Mouse (Mus musculus): Measurements from ENCODE around the gene Narfl. TPM values are rescaled to one million over a fixed set of nuclear protein-coding genes. Genes with fewer than 3 reads are reported as not detected.

The Narfl gene
- polyA plus RNA-seq, 1 experiment from 2014 or later, result 33.3 TPM

DNA sequence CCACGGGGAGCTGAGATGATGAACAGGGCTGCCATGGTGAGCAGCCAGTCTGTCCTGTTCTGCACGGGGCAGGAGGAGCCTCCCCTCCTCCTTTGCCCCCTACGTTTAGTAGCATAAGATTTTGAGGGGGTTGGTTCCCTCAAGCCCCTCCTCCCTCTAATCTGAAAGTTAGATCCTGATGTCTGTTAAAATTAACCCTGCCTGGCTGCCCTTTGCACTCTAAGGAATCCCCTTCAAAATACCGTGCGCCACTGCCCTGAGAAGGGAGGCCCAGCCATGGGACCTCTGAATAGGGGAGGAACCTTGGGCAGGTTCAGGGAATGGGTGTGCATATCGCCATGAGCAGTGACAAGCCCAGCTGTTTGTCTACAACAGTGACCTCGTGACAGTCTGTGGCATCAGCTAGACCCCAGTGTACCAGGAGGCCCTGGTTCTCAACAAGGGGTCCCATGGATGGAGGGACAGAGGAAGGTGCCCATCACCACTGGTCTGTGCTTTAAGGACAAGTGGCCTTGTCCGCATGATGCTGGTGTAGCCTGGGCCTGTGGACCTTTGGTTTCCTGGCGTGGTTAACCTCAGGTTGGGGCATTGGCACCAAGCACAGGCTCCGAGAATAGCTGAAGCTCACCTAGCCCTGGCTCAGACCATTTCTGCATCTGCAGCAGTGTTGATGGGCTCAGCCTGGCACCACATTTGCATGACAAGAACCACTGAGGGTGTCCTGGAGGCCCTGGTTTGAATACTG, 1.9 kb downstream of the Narfl start:
- peaks cover 7% of the 10 kb centered on the region for H3K4me1 ChIP-seq (ENCODE audit: control insufficient read depth, insufficient read depth, low read length)
- H3K27ac ChIP-seq (replicated peaks; ENCODE audit: low read depth, low read length), result no peak overlapping the region
- no peaks in the 10 kb centered on the region for H3K9me3 ChIP-seq (ENCODE audit: control insufficient read depth, low read length)
- WGBS, result 78% methylated on average over 10 of the region's 10 CpGs
- ATAC-seq (ENCODE audit: low FRiP score, low TSS enrichment), result no peak
- H3K9ac ChIP-seq (replicated peaks; ENCODE audit: low read length), result no peak overlapping the region
- H3K36me3 ChIP-seq (ENCODE audit: control insufficient read depth, insufficient read depth, low read length), result no peaks in the 10 kb centered on the region; the same call in 1 of the 2 replicates
- no peak overlapping the region for H3K4me3 ChIP-seq (replicated peaks; ENCODE audit: low read depth, low read length)
- H3K4me2 ChIP-seq (ENCODE audit: low read length), result no peak overlapping the region
- DNase-seq, result no peak
- H3K27me3 ChIP-seq (ENCODE audit: control insufficient read depth, insufficient read depth, low read length), result no peaks in the 10 kb centered on the region

DNA sequence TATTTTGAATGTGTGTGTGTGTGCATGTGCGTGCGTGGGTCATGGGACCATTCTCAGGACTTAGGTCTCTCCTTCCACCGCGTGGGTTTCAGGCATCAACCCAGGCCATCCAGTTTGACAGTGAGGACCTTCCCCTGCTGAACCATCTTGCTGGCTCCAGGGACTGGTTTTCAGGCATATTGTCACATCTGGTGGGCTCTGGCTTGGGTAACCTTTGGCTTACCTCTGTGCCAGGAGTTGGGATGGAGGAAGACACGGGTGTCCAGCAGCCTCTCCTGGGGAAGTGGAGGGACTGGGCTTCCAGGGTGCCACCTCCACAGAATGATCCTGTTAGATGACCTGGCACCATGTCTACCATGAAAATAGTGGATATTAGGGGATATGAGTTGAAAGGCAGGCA, 4.4 kb downstream of the Narfl start:
- no peak for ATAC-seq (ENCODE audit: low FRiP score, low TSS enrichment)
- no peak overlapping the region for H3K27ac ChIP-seq (replicated peaks; ENCODE audit: low read depth, low read length)
- 95% methylated on average over 5 of the region's 5 CpGs for WGBS
- H3K4me2 ChIP-seq (ENCODE audit: low read length), result no peak overlapping the region
- H3K4me3 ChIP-seq (replicated peaks; ENCODE audit: low read depth, low read length), result no peak overlapping the region
- no peak for DNase-seq
- peaks cover 22% of the 10 kb centered on the region for H3K36me3 ChIP-seq (ENCODE audit: control insufficient read depth, insufficient read depth, low read length)
- H3K4me1 ChIP-seq (ENCODE audit: control insufficient read depth, insufficient read depth, low read length), result peaks cover 7% of the 10 kb centered on the region
- H3K9me3 ChIP-seq (ENCODE audit: control insufficient read depth, low read length), result no peaks in the 10 kb centered on the region
- no peaks in the 10 kb centered on the region for H3K27me3 ChIP-seq (ENCODE audit: control insufficient read depth, insufficient read depth, low read length)
- no peak overlapping the region for H3K9ac ChIP-seq (replicated peaks; ENCODE audit: low read length)

- Histone ChIP-seq H3K9me3 (ENCODE audit: control insufficient read depth, low read length) (no peaks in the 10 kb centered on the region), H3K4me3 (replicated peaks; ENCODE audit: low read depth, low read length) (no peak overlapping the region), H3K27ac (replicated peaks; ENCODE audit: low read depth, low read length) (no peak overlapping the region), H3K4me1 (ENCODE audit: control insufficient read depth, insufficient read depth, low read length) (peaks cover 13% of the 10 kb centered on the region), H3K4me2 (ENCODE audit: low read length) (no peak overlapping the region), H3K27me3 (ENCODE audit: control insufficient read depth, insufficient read depth, low read length) (no peaks in the 10 kb centered on the region), H3K36me3 (ENCODE audit: control insufficient read depth, insufficient read depth, low read length) (peaks cover 34% of the 10 kb centered on the region), H3K9ac (replicated peaks; ENCODE audit: low read length) (no peak overlapping the region)
- no peak for DNase-seq
- ATAC-seq (ENCODE audit: low FRiP score, low TSS enrichment), result no peak
- WGBS, result 83% methylated on average over 6 of the region's 6 CpGs
Observed at GRCm38 (mm10) chr17:25781339-25781738, 7.8 kb downstream of the Narfl start.

DNA sequence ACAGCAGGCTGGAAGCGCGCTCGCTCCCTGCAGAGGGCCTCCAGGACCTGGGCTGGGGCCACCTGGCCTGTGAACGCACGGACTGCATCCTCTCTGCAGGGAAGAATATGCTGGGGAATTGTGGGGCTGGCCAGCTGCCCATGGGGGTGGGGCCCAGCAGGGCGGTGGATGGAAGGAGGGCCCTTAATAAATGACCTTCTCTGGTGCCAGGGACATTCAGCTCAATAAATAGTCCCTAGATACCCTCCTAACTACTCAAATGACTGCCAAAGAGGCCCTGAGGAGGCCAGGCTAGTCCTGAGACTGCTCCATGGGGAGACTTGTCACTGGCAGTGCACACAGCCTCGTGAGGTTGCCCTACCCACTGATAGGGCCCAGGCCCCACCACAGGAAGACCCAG, 9.5 kb downstream of the Narfl start:
- H3K27ac ChIP-seq (replicated peaks; ENCODE audit: low read depth, low read length), result no peak overlapping the region
- H3K4me1 ChIP-seq (ENCODE audit: control insufficient read depth, insufficient read depth, low read length), result peaks cover 13% of the 10 kb centered on the region
- peak overlapping the region; percentile 34; the same call in 1 of the 2 replicates for H3K9ac ChIP-seq (replicated peaks; ENCODE audit: low read length)
- 83% methylated on average over 7 of the region's 7 CpGs for WGBS
- DNase-seq, result no peak
- no peaks in the 10 kb centered on the region for H3K27me3 ChIP-seq (ENCODE audit: control insufficient read depth, insufficient read depth, low read length)
- no peak for ATAC-seq (ENCODE audit: low FRiP score, low TSS enrichment)
- H3K36me3 ChIP-seq (ENCODE audit: control insufficient read depth, insufficient read depth, low read length), result peaks cover 34% of the 10 kb centered on the region
- no peak overlapping the region for H3K4me3 ChIP-seq (replicated peaks; ENCODE audit: low read depth, low read length)
- no peaks in the 10 kb centered on the region for H3K9me3 ChIP-seq (ENCODE audit: control insufficient read depth, low read length)
- no peak overlapping the region for H3K4me2 ChIP-seq (ENCODE audit: low read length)

DNA sequence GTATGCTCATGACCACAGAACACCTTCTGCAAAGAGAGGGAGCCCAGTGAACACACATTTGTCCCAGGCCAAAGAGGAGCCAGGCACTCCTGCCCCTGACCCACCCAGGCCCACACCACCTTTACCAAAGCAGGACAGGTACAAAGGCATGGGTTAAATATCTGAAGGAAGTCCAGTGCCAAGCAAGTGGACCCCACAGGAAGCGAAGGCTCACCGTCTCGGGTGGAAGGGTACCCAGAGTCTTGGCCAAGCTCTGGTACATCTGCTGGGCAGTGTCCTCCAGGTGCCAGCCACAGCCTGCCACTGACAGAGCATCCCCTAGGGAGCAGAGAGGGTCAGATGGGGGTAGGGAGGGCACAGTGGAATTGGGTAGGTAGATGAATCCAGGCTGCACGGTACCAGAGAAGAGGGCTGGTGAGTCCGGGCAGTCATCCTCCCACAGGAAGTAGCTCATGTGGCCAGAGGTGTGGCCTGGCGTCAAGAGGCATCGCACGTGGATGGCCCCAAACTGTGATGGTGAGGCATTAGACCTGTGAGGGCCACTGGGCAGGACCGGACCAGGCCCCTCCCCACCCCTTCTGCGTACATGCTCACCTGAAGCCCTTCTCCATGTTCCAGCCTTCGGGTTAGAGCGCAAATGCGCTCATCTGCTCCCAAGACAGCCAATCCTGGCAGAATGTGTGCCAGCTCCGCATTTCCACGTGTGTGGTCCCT, 10.4 kb downstream of the Narfl start:
- H3K9ac ChIP-seq (replicated peaks; ENCODE audit: low read length), result peak overlapping the region; percentile 75
- H3K36me3 ChIP-seq (ENCODE audit: control insufficient read depth, insufficient read depth, low read length), result peaks cover 37% of the 10 kb centered on the region
- 83% methylated on average over 15 of the region's 15 CpGs for WGBS
- H3K4me3 ChIP-seq (replicated peaks; ENCODE audit: low read depth, low read length), result peak overlapping the region; percentile 73
- peaks cover 13% of the 10 kb centered on the region for H3K4me1 ChIP-seq (ENCODE audit: control insufficient read depth, insufficient read depth, low read length)
- H3K4me2 ChIP-seq (ENCODE audit: low read length), result peak overlapping the region; percentile 91
- H3K9me3 ChIP-seq (ENCODE audit: control insufficient read depth, low read length), result no peaks in the 10 kb centered on the region
- ATAC-seq (ENCODE audit: low FRiP score, low TSS enrichment) (no peak), DNase-seq (no peak)
- no peak overlapping the region for H3K27ac ChIP-seq (replicated peaks; ENCODE audit: low read depth, low read length)
- H3K27me3 ChIP-seq (ENCODE audit: control insufficient read depth, insufficient read depth, low read length), result no peaks in the 10 kb centered on the region

DNA sequence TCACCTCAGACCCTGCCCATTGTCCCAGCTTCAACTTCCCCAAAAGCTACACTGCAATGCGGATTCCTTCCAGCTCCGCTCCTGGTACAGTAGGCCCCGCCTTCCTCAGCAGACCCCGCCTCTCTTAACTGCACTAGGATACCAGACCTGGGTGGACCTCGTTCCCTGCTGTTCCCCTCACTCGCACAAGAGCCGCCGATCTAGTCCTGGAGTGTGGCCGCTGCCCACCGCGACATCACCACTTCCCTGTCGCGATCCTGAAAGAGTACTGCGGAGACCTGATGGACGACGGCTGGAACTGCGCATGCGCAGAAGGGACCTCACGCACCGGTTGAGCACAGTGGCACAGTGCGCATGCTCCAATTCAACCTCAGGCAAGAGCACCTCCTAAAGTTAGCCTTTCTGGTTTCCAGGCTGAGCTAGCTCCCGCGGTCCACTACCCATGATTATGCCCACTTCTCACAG, 11.7 kb downstream of the Narfl start, which contains the start of gene Haghl:
Gene Haghl (minus strand): TSS at position 393 of the 465 bp plus-strand sequence.
- ATAC-seq (ENCODE audit: low FRiP score, low TSS enrichment), result peak; percentile 81
- peak within 1 kb of the TSS; percentile 75 for H3K9ac ChIP-seq (replicated peaks; ENCODE audit: low read length)
- peak; percentile 99 for DNase-seq
- H3K27me3 ChIP-seq (ENCODE audit: control insufficient read depth, insufficient read depth, low read length), result no peaks in the 10 kb centered on the region
- peak within 1 kb of the TSS; percentile 91 for H3K4me2 ChIP-seq (ENCODE audit: low read length)
- peaks cover 47% of the 10 kb centered on the region for H3K36me3 ChIP-seq (ENCODE audit: control insufficient read depth, insufficient read depth, low read length)
- under 1% methylated on average over 23 of the region's 23 CpGs for WGBS
- no peaks in the 10 kb centered on the region for H3K9me3 ChIP-seq (ENCODE audit: control insufficient read depth, low read length)
- H3K4me1 ChIP-seq (ENCODE audit: control insufficient read depth, insufficient read depth, low read length), result peaks cover 13% of the 10 kb centered on the region
- peak within 1 kb of the TSS; percentile 73 for H3K4me3 ChIP-seq (replicated peaks; ENCODE audit: low read depth, low read length)
- H3K27ac ChIP-seq (replicated peaks; ENCODE audit: low read depth, low read length), result peak within 1 kb of the TSS; percentile 86

DNA sequence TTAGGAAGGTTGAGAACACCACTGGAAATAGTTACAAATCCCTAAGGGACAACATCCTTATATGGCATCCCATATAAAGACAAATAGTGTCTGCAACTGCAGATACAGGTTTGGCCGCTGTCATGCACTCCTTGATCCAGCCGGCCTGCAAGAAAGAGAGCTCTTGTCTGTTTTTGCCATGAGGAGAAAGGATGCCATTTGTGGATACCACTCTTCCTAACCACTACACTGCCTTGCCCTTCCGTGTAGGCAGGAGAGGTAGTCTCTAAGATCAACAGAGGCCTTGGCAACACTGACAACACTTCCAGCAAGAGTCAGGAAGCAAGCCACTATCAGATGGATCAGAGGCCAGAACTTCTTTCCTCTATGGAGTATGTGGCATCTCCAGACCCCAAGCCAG, 12.7 kb downstream of the Narfl start, which contains the start of gene Ccdc78:
Gene Ccdc78 (plus strand): TSS at position 301 of the 400 bp plus-strand sequence.
- no peaks in the 10 kb centered on the region for H3K27me3 ChIP-seq (ENCODE audit: control insufficient read depth, insufficient read depth, low read length)
- peaks cover 42% of the 10 kb centered on the region for H3K36me3 ChIP-seq (ENCODE audit: control insufficient read depth, insufficient read depth, low read length)
- peak within 1 kb of the TSS; percentile 86 for H3K27ac ChIP-seq (replicated peaks; ENCODE audit: low read depth, low read length)
- peaks cover 22% of the 10 kb centered on the region for H3K4me1 ChIP-seq (ENCODE audit: control insufficient read depth, insufficient read depth, low read length)
- DNase-seq, result no peak
- H3K9me3 ChIP-seq (ENCODE audit: control insufficient read depth, low read length), result no peaks in the 10 kb centered on the region
- H3K9ac ChIP-seq (replicated peaks; ENCODE audit: low read length), result peak within 1 kb of the TSS; percentile 75
- 90% methylated on average over 3 of the region's 3 CpGs for WGBS
- ATAC-seq (ENCODE audit: low FRiP score, low TSS enrichment), result no peak
- H3K4me3 ChIP-seq (replicated peaks; ENCODE audit: low read depth, low read length), result peak within 1 kb of the TSS; percentile 73
- peak within 1 kb of the TSS; percentile 91 for H3K4me2 ChIP-seq (ENCODE audit: low read length)

- Histone ChIP-seq H3K36me3 (ENCODE audit: control insufficient read depth, insufficient read depth, low read length) (peaks cover 35% of the 10 kb centered on the region), H3K4me1 (ENCODE audit: control insufficient read depth, insufficient read depth, low read length) (peaks cover 22% of the 10 kb centered on the region), H3K27ac (replicated peaks; ENCODE audit: low read depth, low read length) (no peak overlapping the region), H3K9me3 (ENCODE audit: control insufficient read depth, low read length) (no peaks in the 10 kb centered on the region), H3K9ac (replicated peaks; ENCODE audit: low read length) (no peak overlapping the region), H3K27me3 (ENCODE audit: control insufficient read depth, insufficient read depth, low read length) (no peaks in the 10 kb centered on the region), H3K4me3 (replicated peaks; ENCODE audit: low read depth, low read length) (no peak overlapping the region), H3K4me2 (ENCODE audit: low read length) (no peak overlapping the region)
- ATAC-seq (ENCODE audit: low FRiP score, low TSS enrichment) (no peak), DNase-seq (no peak)
- WGBS, result 90% methylated on average over 9 of the region's 9 CpGs
Observed at GRCm38 (mm10) chr17:25786781-25787504, 13.4 kb downstream of the Narfl start.

Data from midbrain, embryonic 14.5 days (tissue).